Mouse (Mus musculus) heart, embryonic 12.5 days (tissue): Measurements from ENCODE around the gene Cmtm5. TPM values are rescaled to one million over a fixed set of nuclear protein-coding genes. Genes with fewer than 3 reads are reported as not detected.
A peak's percentile ranks its signal among the peaks of the same experiment; 100 is the strongest.
"Not testable (repeated sequence)": the region's sequence is repeated elsewhere in the genome, so short reads cannot be mapped to it uniquely, and the experiment has no call there.

Source experiments
- ATAC-seq: fragments of 200-750 bp; cut with Nextera tagmentation; 2 replicates; pipeline ENCODE4 v1.8.0; 2017; ENCODE audit warnings: moderate TSS enrichment, moderate library complexity; ENCODE audit not compliant: insufficient number of reproducible peaks, low FRiP score
- H3K27ac ChIP-seq: fragments of 300-500 bp; sonication (generic); 2 replicates; pipeline ENCODE4 v1.5.1; 2016; ENCODE audit warnings: mild to moderate bottlenecking, moderate library complexity; ENCODE audit not compliant: poor library complexity, severe bottlenecking
- H3K27me3 ChIP-seq: fragments of 300-500 bp; sonication (generic); replicated peaks from 2 replicates; pipeline ENCODE4 v1.6.1; 2016; ENCODE audit warnings: mild to moderate bottlenecking, moderate library complexity
- H3K36me3 ChIP-seq: fragments of 300-500 bp; sonication (generic); 2 replicates; pipeline ENCODE4 v1.6.1; 2016; ENCODE audit warnings: mild to moderate bottlenecking, moderate library complexity
- H3K4me1 ChIP-seq: fragments of 300-500 bp; sonication (generic); replicated peaks from 2 replicates; pipeline ENCODE4 v1.6.1; 2016; ENCODE audit warnings: mild to moderate bottlenecking
- H3K4me2 ChIP-seq: fragments of 300-500 bp; sonication (generic); 2 replicates; pipeline ENCODE4 v1.6.1; 2016; ENCODE audit warnings: mild to moderate bottlenecking, moderate library complexity
- H3K4me3 ChIP-seq: fragments of 300-500 bp; sonication (generic); 2 replicates; pipeline ENCODE4 v1.5.1; 2016; ENCODE audit warnings: mild to moderate bottlenecking
- H3K9ac ChIP-seq: fragments of 300-500 bp; sonication (generic); 2 replicates; pipeline ENCODE4 v1.6.1; 2016; ENCODE audit warnings: mild to moderate bottlenecking, moderate library complexity
- H3K9me3 ChIP-seq: fragments of 300-500 bp; sonication (generic); replicated peaks from 2 replicates; pipeline ENCODE4 v1.6.1; 2016; ENCODE audit warnings: mild to moderate bottlenecking, moderate library complexity
- WGBS: fragments of 180-500 bp; shearing (Covaris S2); methylation state at CpG from one replicate; pipeline ENCODE4 v1.1.7; 2016; 5-methylcytosine and 5-hydroxymethylcytosine counted together
- microRNA counts: library from miRNA; unstranded; fragments of <30 nt; microRNA quantifications from one replicate; lab custom pipeline; 2017
- microRNA-seq: library from miRNA; unstranded; fragments of <30 nt; microRNA quantifications from one replicate; pipeline ENCODE4, GENCODE M21; 2017
- polyA plus RNA-seq: library from polyadenylated mRNA; unstranded; fragments of >200 nt; fragmentation: Nextera tagmentation; extraction: Ambion mirVana; gene quantifications from 2 replicates; pipeline ENCODE4 v1.2.1, GENCODE M21; 2016

Cmtm5 gene
- polyA plus RNA-seq, 1 experiment from 2014 or later, result 0.89 TPM

- no peak for ATAC-seq
- peak within 1 kb of the TSS; percentile 84 for H3K27ac ChIP-seq
- peaks cover 49% of the 10 kb centered on the region for H3K4me1 ChIP-seq
- peaks cover 77% of the 10 kb centered on the region for H3K36me3 ChIP-seq
- H3K4me3 ChIP-seq, result no peak within 1 kb of the TSS
- H3K27me3 ChIP-seq, result no peaks in the 10 kb centered on the region
- H3K9ac ChIP-seq, result peak within 1 kb of the TSS; percentile 50
- 40% methylated on average over 1 of the region's 1 CpGs for WGBS
- H3K9me3 ChIP-seq, result no peaks in the 10 kb centered on the region
- H3K4me2 ChIP-seq, result 0 out of 2 replicates have a peak within 1 kb of the TSS, but pooled peaks have one; percentile 10
These were observed 40.6 kb downstream of the Cmtm5 start, which contains the start of gene Gm17428 for GRCm38 (mm10) chr14:54976633-54977032. Gene Gm17428, plus strand, starts transcription at chr14:54976933.

- H3K4me3 ChIP-seq, result no peak overlapping the region
- peaks cover 80% of the 10 kb centered on the region for H3K36me3 ChIP-seq
- H3K9me3 ChIP-seq, result no peaks in the 10 kb centered on the region
- WGBS, result 73% methylated on average over 8 of the region's 8 CpGs
- no peaks in the 10 kb centered on the region for H3K27me3 ChIP-seq
- H3K4me1 ChIP-seq, result peaks cover 35% of the 10 kb centered on the region
- no peak for ATAC-seq
- peak overlapping the region; percentile 84 for H3K27ac ChIP-seq
- H3K4me2 ChIP-seq, result peak overlapping the region; percentile 42
- peak overlapping the region; percentile 64 for H3K9ac ChIP-seq
These were observed 42.6 kb downstream of the Cmtm5 start for GRCm38 (mm10) chr14:54978664-54979063.

- H3K27me3 ChIP-seq, result 0 out of 2 replicates have a peak, but pooled peaks cover 3% of the 10 kb centered on the region
- no peak for ATAC-seq
- peak overlapping the region; percentile 72 for H3K27ac ChIP-seq
- H3K4me2 ChIP-seq, result peak overlapping the region; percentile 69
- peaks cover 80% of the 10 kb centered on the region for H3K36me3 ChIP-seq
- peaks cover 26% of the 10 kb centered on the region for H3K4me1 ChIP-seq
- WGBS, result 84% methylated on average over 7 of the region's 7 CpGs
- peak overlapping the region; percentile 75 for H3K9ac ChIP-seq
- H3K9me3 ChIP-seq, result no peaks in the 10 kb centered on the region
- H3K4me3 ChIP-seq, result no peak overlapping the region
These were observed 45.9 kb downstream of the Cmtm5 start for GRCm38 (mm10) chr14:54981934-54982333.

- not testable (repeated sequence) for H3K4me1 ChIP-seq, H3K9me3 ChIP-seq
- peak overlapping the region; percentile 95 for H3K9ac ChIP-seq
- H3K4me3 ChIP-seq, result peak overlapping the region; percentile 63
- peak overlapping the region; percentile 69 for H3K4me2 ChIP-seq
- H3K27ac ChIP-seq, result peak overlapping the region; percentile 99
- peaks cover 88% of the 10 kb centered on the region for H3K36me3 ChIP-seq
- peak; percentile 22; the same call in 1 of the 2 replicates for ATAC-seq
- WGBS, result 59% methylated on average over 9 of the region's 9 CpGs
- peaks cover 12% of the 10 kb centered on the region; the same call in 1 of the 2 replicates for H3K27me3 ChIP-seq
These were observed 52.4 kb downstream of the Cmtm5 start for GRCm38 (mm10) chr14:54988350-54988874.

MicroRNAs encoded within 50 kb of the gene (microRNA counts, 519-probe panel; counts per million panel counts)
- microRNA mmu-miR-208a (lab: Ali Mortazavi, UCI) (8,294 counts per million, percentile 98 among the panel's probes with 10 or more counts), microRNA mmu-miR-208b (lab: Ali Mortazavi, UCI) (7,850 counts per million, percentile 95 among the panel's probes with 10 or more counts)

Small RNAs within 50 kb of the gene (microRNA-seq; reads per million reads assigned to microRNA genes)
- 12,164 reads per million, percentile 96 among the genes with 10 or more reads in this experiment for gene Mir208a
- 62,226 reads per million, percentile 99 among the genes with 10 or more reads in this experiment for gene Mir208b

Other genes with a start within 250 kb of the Cmtm5 start
- gene Acin1, start 249.3 kb upstream of the Cmtm5 start, polyA plus RNA-seq, result 85.1 and 89.0 TPM in 2 replicates
- gene Gm29776, start 237.4 kb upstream of the Cmtm5 start, polyA plus RNA-seq, result 0.21 and 0.28 TPM in 2 replicates
- not detected in 2 replicates for gene Cebpe, start 224.1 kb upstream of the Cmtm5 start, polyA plus RNA-seq
- gene Slc7a8, start 154.3 kb upstream of the Cmtm5 start, polyA plus RNA-seq, result 4.4 and 4.7 TPM in 2 replicates
- not detected in 2 replicates for gene Rnf212b, start 122.1 kb upstream of the Cmtm5 start, polyA plus RNA-seq
- 7.4 and 10.4 TPM in 2 replicates for gene Homez, start 65.3 kb upstream of the Cmtm5 start, polyA plus RNA-seq
- gene Ppp1r3e, start 58.7 kb upstream of the Cmtm5 start, polyA plus RNA-seq, result 0.62 and 0.79 TPM in 2 replicates
- gene Bcl2l2, start 52.9 kb upstream of the Cmtm5 start, polyA plus RNA-seq, result 2.3 and 2.4 TPM in 2 replicates
- not detected in 2 replicates for gene Gm20521, start 52.8 kb upstream of the Cmtm5 start, polyA plus RNA-seq
- gene Pabpn1, start 43.8 kb upstream of the Cmtm5 start, polyA plus RNA-seq, result 96.3 and 101 TPM in 2 replicates
- 47.1 and 50.8 TPM in 2 replicates for gene Slc22a17, start 23.1 kb upstream of the Cmtm5 start, polyA plus RNA-seq
- gene Efs, start 10.1 kb upstream of the Cmtm5 start, polyA plus RNA-seq, result 15.0 and 16.7 TPM in 2 replicates
- not detected in 2 replicates for gene Il25, start 3.6 kb upstream of the Cmtm5 start, polyA plus RNA-seq
- 2,737 and 2,858 TPM in 2 replicates for gene Myh6, start 30.7 kb downstream of the Cmtm5 start, polyA plus RNA-seq
- not detected in 2 replicates for gene Gm17428, start 40.7 kb downstream of the Cmtm5 start, polyA plus RNA-seq
- gene Myh7, start 58.4 kb downstream of the Cmtm5 start, polyA plus RNA-seq, result 5,583 and 5,934 TPM in 2 replicates
- 55.7 and 60.8 TPM in 2 replicates for gene Ngdn, start 79.2 kb downstream of the Cmtm5 start, polyA plus RNA-seq
- gene Zfhx2, start 156.1 kb downstream of the Cmtm5 start, polyA plus RNA-seq, result 4.4 and 4.5 TPM in 2 replicates
- gene Thtpa, start 158.5 kb downstream of the Cmtm5 start, polyA plus RNA-seq, result 14.3 and 14.8 TPM in 2 replicates
- 8.7 and 9.8 TPM in 2 replicates for gene Ap1g2, start 170.3 kb downstream of the Cmtm5 start, polyA plus RNA-seq
- 0.09 and 0.18 TPM in 2 replicates for gene Jph4, start 180.7 kb downstream of the Cmtm5 start, polyA plus RNA-seq